ENCODE assay signal across 30 mouse cellular contexts in genomic region chr10:93541585-93541984, GRCm38 (mm10). TPM values are rescaled to one million over a fixed set of nuclear protein-coding genes. Genes with fewer than 3 reads are reported as not detected.
DNase-seq lines count a peak whose midpoint lies in the region; ATAC-seq and TF ChIP-seq lines count a peak whose summit lies in the region.
"Had no signal": no experiment of that assay in that cellular context is flagged by ENCODE, and none has a peak within 500 bp of the region (broad histone marks: within the 10 kb centered on the region; RNA-seq: fewer than 3 reads in every experiment).

No protein-coding gene starts in this region.

- peak; percentile 38 for ATAC-seq in CD4-positive, CD25-positive, alpha-beta regulatory T cell, adult 4 months
- ATAC-seq in granulocyte monocyte progenitor cell, adult 5-6 weeks (replicated peaks; ENCODE audit: poor library complexity, severe bottlenecking) = peak; percentile 61
- ATAC-seq in erythroid progenitor cell, adult 5-6 weeks (replicated peaks; ENCODE audit: low FRiP score, poor library complexity, severe bottlenecking) = no peak
- ATAC-seq: forebrain, embryonic 13.5 days; hindbrain, postnatal 0 days had no signal

- H3ac ChIP-seq in C2C12 (ENCODE audit: control insufficient read depth, insufficient read length, low read depth) = no peak overlapping the region

- no peak overlapping the region for H3K4me3 ChIP-seq in C2C12 (ENCODE audit: insufficient read depth, poor library complexity, severe bottlenecking)
- H3K4me3 ChIP-seq: embryonic facial prominence, embryonic 13.5 days; erythroblast, embryonic 14.5 days; forebrain, embryonic 13.5 days; gastrocnemius, adult 2 months; midbrain, embryonic 12.5 days; neural tube, embryonic 12.5 days; stomach, embryonic 15.5 days had no signal

- H3K36me3 ChIP-seq in C2C12 (ENCODE audit: control insufficient read depth, insufficient read depth) = no peaks in the 10 kb centered on the region
- H3K36me3 ChIP-seq: embryonic facial prominence, embryonic 13.5 days; midbrain, embryonic 12.5 days; neural tube, embryonic 12.5 days; stomach, embryonic 15.5 days had no signal

- H3K79me3 ChIP-seq in C2C12 (ENCODE audit: low read depth) = no peaks in the 10 kb centered on the region

- no peaks in the 10 kb centered on the region for H3K79me2 ChIP-seq in C2C12 (ENCODE audit: control insufficient read depth, insufficient read depth)

- no peaks in the 10 kb centered on the region for H3K27me3 ChIP-seq in C2C12 (ENCODE audit: control insufficient read depth, insufficient read depth, insufficient read length)
- H3K27me3 ChIP-seq: stomach, embryonic 15.5 days had no signal

- no peak for TF ChIP-seq CTCF in C2C12 (IDR thresholded peaks at IDR 0.05; ENCODE audit: control insufficient read depth, insufficient read depth, insufficient read length)

- peak; percentile 53 for DNase-seq in naive thymus-derived CD4-positive, alpha-beta T cell, adult 2 months (ENCODE audit: low read depth)
- no peak for DNase-seq in embryo, embryonic 9.5 days (ENCODE audit: extremely low spot score)
- no peak for DNase-seq in kidney, adult 11 months
- DNase-seq: adrenal gland, postnatal 36 days; cerebellum, adult 9-11 months; gastrocnemius, adult 2 months; kidney, adult 18-20 months; kidney, postnatal 14 days; lung, adult 18-20 months; lung, postnatal 10 days; retina, postnatal 1 day; thymus, adult 18-20 months had no signal

TF ChIP-seq in C2C12, 6 proteins besides CTCF, POLR2A, EP300 and RAD21:
- TF ChIP-seq MYOG (IDR thresholded peaks at IDR 0.05; ENCODE audit: control insufficient read depth, extremely low read depth, insufficient read length) = no peak
- peak; percentile 9 for TF ChIP-seq MYOD1 (IDR thresholded peaks at IDR 0.05; ENCODE audit: control insufficient read depth, insufficient read length, low read depth)

RNA-seq across cellular contexts. Expression of gene Ccdc38, which starts 1.2 kb away (rescaled TPM):
- polyA plus RNA-seq in C2C12 (2012; fragmentation: generic; extraction: Trizol) = 0.08 TPM
- polyA plus RNA-seq in CD4-positive, CD25-positive, alpha-beta regulatory T cell, adult 4 months (2017; shearing (Covaris generic)) = 1 to 10 TPM; 2.0 to 2.6 TPM
- 0.13 TPM in 1 of 2 replicates, not detected in the other for total RNA-seq in granulocyte monocyte progenitor cell, adult 5-6 weeks (2014; fragmentation: Nextera tagmentation)
- 0.26 and 2.6 TPM in 2 replicates for total RNA-seq in granulocyte monocyte progenitor cell, adult 5-6 weeks (2017)
- not detected in 2 replicates for total RNA-seq in erythroid progenitor cell, adult 5-6 weeks (2015; ENCODE audit: low replicate concordance)
- total RNA-seq in erythroid progenitor cell, adult 5-6 weeks (2017; ENCODE audit: low replicate concordance) = 0.26 TPM in 1 of 2 replicates, not detected in the other
- total RNA-seq: adrenal gland, postnatal 36 days; gastrocnemius, adult 2 months; hindbrain, postnatal 0 days; layer of hippocampus, adult 18-20 months; layer of hippocampus, postnatal 25 days; monocyte, adult 5-6 weeks had no signal
- polyA plus RNA-seq: cortical plate, adult 2 months; erythroblast, embryonic 14.5 days had no signal

RNA-seq across cellular contexts. Expression of gene Amdhd1, which starts 1.8 kb away (rescaled TPM):
- polyA plus RNA-seq in C2C12 (2012; fragmentation: generic; extraction: Trizol) = 0.04 TPM
- polyA plus RNA-seq in CD4-positive, CD25-positive, alpha-beta regulatory T cell, adult 4 months (2017; shearing (Covaris generic)) = under 1 TPM; 0.43 to 0.82 TPM
- total RNA-seq in granulocyte monocyte progenitor cell, adult 5-6 weeks (2014; fragmentation: Nextera tagmentation) = not detected in 2 replicates
- total RNA-seq in granulocyte monocyte progenitor cell, adult 5-6 weeks (2017) = 0.65 TPM in 1 of 2 replicates, not detected in the other
- total RNA-seq in erythroid progenitor cell, adult 5-6 weeks (2015; ENCODE audit: low replicate concordance) = 0.42 TPM in 1 of 2 replicates, not detected in the other
- not detected in 2 replicates for total RNA-seq in erythroid progenitor cell, adult 5-6 weeks (2017; ENCODE audit: low replicate concordance)
- total RNA-seq: gastrocnemius, adult 2 months; monocyte, adult 5-6 weeks had no signal
- polyA plus RNA-seq: forebrain, embryonic 13.5 days; hindbrain, embryonic 11.5 days; midbrain, embryonic 12.5 days; neural tube, embryonic 12.5 days had no signal

RNA-seq across cellular contexts. Expression of gene Snrpf, which starts 47.9 kb away (rescaled TPM):
- polyA plus RNA-seq in C2C12 (2012; fragmentation: generic; extraction: Trizol) = 258 TPM
- polyA plus RNA-seq in CD4-positive, CD25-positive, alpha-beta regulatory T cell, adult 4 months (2017; shearing (Covaris generic)) = 10 to 100 TPM; 55.4 to 63.9 TPM
- total RNA-seq in granulocyte monocyte progenitor cell, adult 5-6 weeks (2014; fragmentation: Nextera tagmentation) = 231 and 253 TPM in 2 replicates
- total RNA-seq in granulocyte monocyte progenitor cell, adult 5-6 weeks (2017) = 215 and 233 TPM in 2 replicates
- 62.5 and 62.7 TPM in 2 replicates for total RNA-seq in erythroid progenitor cell, adult 5-6 weeks (2015; ENCODE audit: low replicate concordance)
- 59.3 and 83.2 TPM in 2 replicates for total RNA-seq in erythroid progenitor cell, adult 5-6 weeks (2017; ENCODE audit: low replicate concordance)

RNA-seq across cellular contexts. Expression of gene Hal, which starts 53.0 kb away (rescaled TPM):
- polyA plus RNA-seq in C2C12 (2012; fragmentation: generic; extraction: Trizol) = 0.02 TPM
- 1 to 10 TPM in 1 of 2 experiments, not detected in 1; 1.0 TPM for polyA plus RNA-seq in CD4-positive, CD25-positive, alpha-beta regulatory T cell, adult 4 months (2017; shearing (Covaris generic))
- total RNA-seq in granulocyte monocyte progenitor cell, adult 5-6 weeks (2014; fragmentation: Nextera tagmentation) = 0.51 and 2.0 TPM in 2 replicates
- total RNA-seq in granulocyte monocyte progenitor cell, adult 5-6 weeks (2017) = 0.57 and 1.2 TPM in 2 replicates
- 2.2 TPM in 1 of 2 replicates, not detected in the other for total RNA-seq in erythroid progenitor cell, adult 5-6 weeks (2015; ENCODE audit: low replicate concordance)
- 1.4 TPM in 1 of 2 replicates, not detected in the other for total RNA-seq in erythroid progenitor cell, adult 5-6 weeks (2017; ENCODE audit: low replicate concordance)
- total RNA-seq: hindbrain, postnatal 0 days; layer of hippocampus, postnatal 25 days; monocyte, adult 5-6 weeks had no signal
- polyA plus RNA-seq: cortical plate, adult 2 months; erythroblast, embryonic 14.5 days; forebrain, embryonic 13.5 days; heart, embryonic 11.5 days; heart, postnatal 0 days; midbrain, embryonic 12.5 days had no signal
